Mouse (Mus musculus) small intestine, adult 2 months (tissue): ENCODE measurements around the gene Mei4. TPM values are rescaled to one million over a fixed set of nuclear protein-coding genes. Genes with fewer than 3 reads are reported as not detected.

Source experiments
- H3K27ac ChIP-seq: fragments of 200-500 bp; 2 replicates; pipeline ENCODE4 v1.5.1; 2012; ENCODE audit warnings: low read depth, low read length, control low read depth, inconsistent platforms; ENCODE audit not compliant: insufficient read depth
- H3K27me3 ChIP-seq: fragments of 200-500 bp; 2 replicates; pipeline ENCODE4 v1.6.1; 2012; ENCODE audit warnings: mild to moderate bottlenecking, moderate library complexity, low read length, inconsistent platforms; ENCODE audit not compliant: control insufficient read depth, insufficient read depth
- H3K36me3 ChIP-seq: fragments of 200-500 bp; 2 replicates; pipeline ENCODE4 v1.6.1; 2012; ENCODE audit warnings: mild to moderate bottlenecking, low read length, control low read depth, inconsistent platforms; ENCODE audit not compliant: control insufficient read depth, insufficient read depth
- H3K4me1 ChIP-seq: fragments of 200-500 bp; 2 replicates; pipeline ENCODE4 v1.6.1; 2012; ENCODE audit warnings: low read length, inconsistent platforms, mixed read lengths; ENCODE audit not compliant: control insufficient read depth, insufficient read depth, insufficient read length
- H3K4me3 ChIP-seq: fragments of 200-500 bp; 2 replicates; pipeline ENCODE4 v1.5.1; 2012; ENCODE audit warnings: low read depth, mild to moderate bottlenecking, control low read depth, inconsistent platforms, low read length, moderate library complexity
- CTCF ChIP-seq: fragments of 200-500 bp; IDR thresholded peaks from 2 replicates; pipeline ENCODE4 v1.5.1; 2012; ENCODE audit warnings: low read depth, mild to moderate bottlenecking, control low read depth, inconsistent platforms, low read length, moderate library complexity, mixed read lengths; ENCODE audit not compliant: insufficient replicate concordance, insufficient read length; ENCODE audit errors: extremely low read depth
- POLR2A ChIP-seq: fragments of 200-500 bp; IDR thresholded peaks from 2 replicates; pipeline ENCODE4 v1.6.1; 2012; ENCODE audit warnings: low read depth, mild to moderate bottlenecking, control low read depth, inconsistent platforms, low read length, moderate library complexity
- WGBS: fragments of 180-500 bp; shearing (Covaris S2); methylation state at CpG from one replicate; pipeline ENCODE4 v1.1.7; 2018; 5-methylcytosine and 5-hydroxymethylcytosine counted together
- polyA plus RNA-seq: library from polyadenylated mRNA; depleted of rRNA; stranded (reverse); fragments of >200 nt; gene quantifications from 2 replicates; pipeline ENCODE4 v1.2.3, GENCODE M21; 2012; rRNA removed

The Mei4 gene
- not detected in 2 replicates for polyA plus RNA-seq

- H3K4me1 ChIP-seq: peaks cover 5% of the 10 kb centered on the region
- H3K27ac ChIP-seq: no peak within 1 kb of the TSS
- peak within 1 kb of the TSS; percentile 50 for H3K4me3 ChIP-seq
- no peaks in the 10 kb centered on the region for H3K36me3 ChIP-seq
- 1% methylated on average over 32 of the region's 32 CpGs for WGBS
- no peaks in the 10 kb centered on the region for H3K27me3 ChIP-seq
- TF ChIP-seq CTCF (no peak), POLR2A (no peak)
Observed at GRCm38 (mm10) chr9:81863181-81863887, at the start of gene Mei4. Gene Mei4, plus strand, starts transcription at chr9:81863670.

GRCm38 (mm10) chr9:81819715-81820373 is 43.6 kb upstream of the Mei4 start:
- Histone ChIP-seq H3K36me3 (no peaks in the 10 kb centered on the region), H3K27me3 (no peaks in the 10 kb centered on the region), H3K27ac (no peak overlapping the region), H3K4me3 (no peak overlapping the region), H3K4me1 (no peaks in the 10 kb centered on the region)
- TF ChIP-seq CTCF (no peak), POLR2A (no peak)
- 83% methylated on average over 1 of the region's 1 CpGs for WGBS

GRCm38 (mm10) chr9:81827560-81827959 is 35.9 kb upstream of the Mei4 start:
- TF ChIP-seq POLR2A (no peak), CTCF (no peak)
- H3K4me1 ChIP-seq: no peaks in the 10 kb centered on the region
- 69% methylated on average over 2 of the region's 2 CpGs for WGBS
- H3K27me3 ChIP-seq: no peaks in the 10 kb centered on the region
- H3K4me3 ChIP-seq: no peak overlapping the region
- H3K36me3 ChIP-seq: no peaks in the 10 kb centered on the region
- no peak overlapping the region for H3K27ac ChIP-seq

- Histone ChIP-seq H3K4me3 (no peak overlapping the region), H3K27me3 (no peaks in the 10 kb centered on the region)
- TF ChIP-seq CTCF (no peak), POLR2A (no peak)
Observed at GRCm38 (mm10) chr9:81834056-81834455, 29.4 kb upstream of the Mei4 start.

GRCm38 (mm10) chr9:81858861-81859260 is 4.6 kb upstream of the Mei4 start:
- Histone ChIP-seq H3K4me3 (no peak overlapping the region), H3K4me1 (peaks cover 4% of the 10 kb centered on the region), H3K27ac (no peak overlapping the region), H3K27me3 (no peaks in the 10 kb centered on the region), H3K36me3 (no peaks in the 10 kb centered on the region)
- TF ChIP-seq CTCF (no peak), POLR2A (no peak)
- WGBS: 35% methylated on average over 1 of the region's 1 CpGs

More at GRCm38 (mm10) chr9:81834056-81834455, 29.4 kb upstream of the Mei4 start:
- Histone ChIP-seq H3K27ac (no peak overlapping the region), H3K4me1 (no peaks in the 10 kb centered on the region), H3K36me3 (no peaks in the 10 kb centered on the region)

GRCm38 (mm10) chr9:81863888-81864234 is 391 bp downstream of the Mei4 start:
- no peak overlapping the region for H3K27ac ChIP-seq
- no peaks in the 10 kb centered on the region for H3K27me3 ChIP-seq
- 9% methylated on average over 13 of the region's 13 CpGs for WGBS
- peak overlapping the region; percentile 50 for H3K4me3 ChIP-seq
- TF ChIP-seq CTCF (no peak), POLR2A (no peak)
- H3K4me1 ChIP-seq: peaks cover 5% of the 10 kb centered on the region
- H3K36me3 ChIP-seq: no peaks in the 10 kb centered on the region

GRCm38 (mm10) chr9:81866032-81866431 is 2.6 kb downstream of the Mei4 start:
- Histone ChIP-seq H3K27me3 (no peaks in the 10 kb centered on the region), H3K36me3 (no peaks in the 10 kb centered on the region), H3K4me3 (no peak overlapping the region), H3K27ac (no peak overlapping the region), H3K4me1 (peaks cover 5% of the 10 kb centered on the region)
- TF ChIP-seq CTCF (no peak), POLR2A (no peak)
- 44% methylated on average over 2 of the region's 2 CpGs for WGBS
